Mouse (Mus musculus): ENCODE results near the gene H2afb1.
"Not testable (repeated sequence)": the region's sequence is repeated elsewhere in the genome, so short reads cannot be mapped to it uniquely, and the experiment has no call there.

Gene H2afb1

GRCm38 (mm10) chrX:117014457-117014856 is at the start of gene H2afb1:
Gene H2afb1, plus strand, starts transcription at chrX:117014757.
- in situ Hi-C loops (cut with MboI, MseI): not testable (repeated sequence)

DNA sequence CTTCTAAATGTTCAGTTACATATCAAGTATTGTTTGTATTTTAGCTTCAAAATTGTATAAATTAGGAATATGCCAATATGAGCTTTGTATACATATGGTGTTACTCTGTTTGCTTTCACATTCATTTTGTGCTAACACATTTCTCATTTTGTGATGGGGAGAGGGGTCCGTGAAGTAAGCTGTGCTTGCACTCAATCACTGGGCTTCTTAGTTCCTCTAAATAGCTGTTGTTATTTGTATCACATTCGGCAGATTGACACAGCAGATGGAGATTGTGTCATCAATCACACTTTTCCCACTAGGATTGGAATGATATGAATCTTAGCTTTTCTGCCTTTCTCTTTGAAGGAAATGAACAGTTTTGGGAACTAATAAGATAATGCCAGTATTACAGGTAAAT is 21.5 kb downstream of the H2afb1 start:
- in situ Hi-C loops (cut with MboI, MseI): no loop called here

Data from regulatory T cell (primary cell).